Mouse (Mus musculus): ENCODE measurements around the gene Shb. TPM values are rescaled to one million over a fixed set of nuclear protein-coding genes. Genes with fewer than 3 reads are reported as not detected.

Shb gene
- total and polyA plus RNA-seq, 2 experiments from 2014 or later = 7.4 to 54.8 TPM

DNA sequence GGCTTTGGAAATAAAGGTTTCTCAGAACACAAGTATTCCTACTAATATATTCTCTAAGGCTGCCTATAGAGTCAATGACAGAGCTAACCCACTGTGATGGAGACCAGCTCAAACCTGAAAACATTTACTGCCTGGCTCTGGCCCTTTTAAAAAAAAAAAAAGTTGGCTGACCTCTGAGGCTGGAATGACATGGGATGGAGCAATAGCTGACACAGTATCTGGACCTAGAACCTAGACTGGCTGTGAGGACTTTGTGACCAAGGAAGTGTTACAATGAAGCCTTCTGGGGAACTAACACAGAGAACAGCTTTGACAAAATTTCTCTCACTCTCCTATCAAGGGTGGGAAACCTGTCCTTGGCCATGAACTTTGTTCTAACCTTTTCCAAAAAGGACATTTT lies 9.3 kb downstream of the Shb start:
- no peaks in the 10 kb centered on the region for H3K9me3 ChIP-seq (replicated peaks; ENCODE audit: control insufficient read depth, low read length)
- no peak overlapping the region for H3K4me2 ChIP-seq (ENCODE audit: low read depth, low read length)
- H3K27me3 ChIP-seq (ENCODE audit: control insufficient read depth, insufficient read depth, low read length) = no peaks in the 10 kb centered on the region
- no peak for TF ChIP-seq EP300 (IDR thresholded peaks at IDR 0.05; ENCODE audit: low read depth)
- no peak for TF ChIP-seq CTCF (IDR thresholded peaks at IDR 0.05; ENCODE audit: low read depth)
- H3K4me1 ChIP-seq (ENCODE audit: control insufficient read depth, insufficient read depth) = peaks cover 54% of the 10 kb centered on the region
- DNase-seq (ENCODE audit: low spot score) (no peak), ATAC-seq (ENCODE audit: insufficient read depth, low read depth) (no peak)
- H3K4me3 ChIP-seq (ENCODE audit: low read depth, low read length) = no peak overlapping the region
- no peak overlapping the region for H3K9ac ChIP-seq (replicated peaks; ENCODE audit: low read depth, low read length)
- 0 out of 2 replicates have a peak, but pooled peaks cover 4% of the 10 kb centered on the region for H3K36me3 ChIP-seq (replicated peaks; ENCODE audit: control insufficient read depth, insufficient read depth, low read length)
- no peak overlapping the region for H3K27ac ChIP-seq (ENCODE audit: low read depth)

DNA sequence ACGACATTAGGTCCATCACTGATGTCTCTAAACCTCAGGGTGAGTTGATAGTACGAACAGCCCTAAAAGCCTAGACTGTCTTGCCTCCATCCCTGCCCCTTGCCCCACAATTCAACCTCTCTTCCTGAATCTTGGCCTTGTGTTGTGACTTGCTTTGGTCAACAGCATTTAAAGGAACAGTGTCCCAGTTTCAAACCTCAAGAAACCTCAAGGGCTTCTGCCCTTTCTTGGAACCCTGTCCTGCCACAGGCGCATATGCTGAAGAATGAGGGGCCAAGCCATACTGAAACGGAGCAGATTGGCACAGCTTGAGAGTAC lies 9.7 kb downstream of the Shb start:
- Histone ChIP-seq H3K9ac (replicated peaks; ENCODE audit: low read depth, low read length) (no peak overlapping the region), H3K4me3 (ENCODE audit: low read depth, low read length) (no peak overlapping the region), H3K27ac (ENCODE audit: low read depth) (no peak overlapping the region), H3K9me3 (replicated peaks; ENCODE audit: control insufficient read depth, low read length) (no peaks in the 10 kb centered on the region), H3K36me3 (replicated peaks; ENCODE audit: control insufficient read depth, insufficient read depth, low read length) (0 out of 2 replicates have a peak, but pooled peaks cover 4% of the 10 kb centered on the region), H3K4me1 (ENCODE audit: control insufficient read depth, insufficient read depth) (peaks cover 55% of the 10 kb centered on the region), H3K4me2 (ENCODE audit: low read depth, low read length) (no peak overlapping the region), H3K27me3 (ENCODE audit: control insufficient read depth, insufficient read depth, low read length) (no peaks in the 10 kb centered on the region)
- 81% methylated on average over 4 of the region's 4 CpGs for WGBS
- TF ChIP-seq CTCF (IDR thresholded peaks at IDR 0.05; ENCODE audit: low read depth) = no peak
- no peak for TF ChIP-seq EP300 (IDR thresholded peaks at IDR 0.05; ENCODE audit: low read depth)
- DNase-seq (ENCODE audit: low spot score) (no peak), ATAC-seq (ENCODE audit: insufficient read depth, low read depth) (no peak)

DNA sequence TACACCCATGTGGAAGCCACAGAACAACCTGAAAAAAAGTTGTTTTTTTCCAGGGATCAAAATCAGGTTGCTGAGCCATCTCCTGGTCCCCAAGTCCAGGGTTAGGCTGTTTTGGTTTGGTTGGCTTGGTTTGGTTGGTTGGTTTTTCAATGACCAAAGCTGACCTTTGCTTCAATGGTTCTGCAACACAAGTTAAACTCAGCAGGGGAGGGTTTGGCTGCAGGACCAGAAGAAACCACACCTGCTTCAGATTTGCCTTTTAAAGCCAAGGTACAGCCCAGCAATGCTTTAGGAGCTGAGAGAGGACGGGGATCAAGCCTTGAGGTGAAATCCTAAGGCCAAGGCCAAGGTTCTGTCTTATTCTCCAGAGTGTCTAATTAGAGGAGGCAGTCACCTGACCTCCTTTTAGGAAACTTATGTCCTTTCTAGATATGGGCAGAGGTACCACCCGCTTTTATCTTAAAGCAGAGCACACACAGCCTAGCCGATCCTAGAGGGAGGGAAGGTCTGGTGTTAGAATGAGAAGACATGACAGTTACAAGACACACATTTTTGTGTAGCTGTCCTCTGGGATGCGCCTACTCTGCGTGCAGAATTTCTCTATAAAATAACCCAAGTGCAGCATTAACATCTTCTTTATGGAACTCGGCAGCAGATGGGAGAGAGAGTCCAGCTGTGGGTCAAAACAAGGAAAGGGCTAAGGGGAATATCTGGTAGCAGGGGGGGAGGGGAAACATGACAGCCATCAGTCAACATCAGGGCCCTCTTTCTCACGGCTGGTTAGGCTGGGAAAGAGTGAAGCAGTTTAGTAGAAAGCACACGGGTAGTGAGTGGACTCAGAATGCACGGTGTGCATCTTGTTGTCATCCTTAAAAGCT lies 10.3 kb downstream of the Shb start:
- no peak overlapping the region for H3K4me2 ChIP-seq (ENCODE audit: low read depth, low read length)
- ATAC-seq (ENCODE audit: insufficient read depth, low read depth) (no peak), DNase-seq (ENCODE audit: low spot score) (no peak)
- no peaks in the 10 kb centered on the region for H3K27me3 ChIP-seq (ENCODE audit: control insufficient read depth, insufficient read depth, low read length)
- TF ChIP-seq CTCF (IDR thresholded peaks at IDR 0.05; ENCODE audit: low read depth) = no peak
- no peak for TF ChIP-seq EP300 (IDR thresholded peaks at IDR 0.05; ENCODE audit: low read depth)
- 0 out of 2 replicates have a peak, but pooled peaks cover 4% of the 10 kb centered on the region for H3K36me3 ChIP-seq (replicated peaks; ENCODE audit: control insufficient read depth, insufficient read depth, low read length)
- peaks cover 55% of the 10 kb centered on the region for H3K4me1 ChIP-seq (ENCODE audit: control insufficient read depth, insufficient read depth)
- no peaks in the 10 kb centered on the region for H3K9me3 ChIP-seq (replicated peaks; ENCODE audit: control insufficient read depth, low read length)
- no peak overlapping the region for H3K4me3 ChIP-seq (ENCODE audit: low read depth, low read length)
- no peak overlapping the region for H3K27ac ChIP-seq (ENCODE audit: low read depth)
- 51% methylated on average over 9 of the region's 9 CpGs for WGBS
- no peak overlapping the region for H3K9ac ChIP-seq (replicated peaks; ENCODE audit: low read depth, low read length)

DNA sequence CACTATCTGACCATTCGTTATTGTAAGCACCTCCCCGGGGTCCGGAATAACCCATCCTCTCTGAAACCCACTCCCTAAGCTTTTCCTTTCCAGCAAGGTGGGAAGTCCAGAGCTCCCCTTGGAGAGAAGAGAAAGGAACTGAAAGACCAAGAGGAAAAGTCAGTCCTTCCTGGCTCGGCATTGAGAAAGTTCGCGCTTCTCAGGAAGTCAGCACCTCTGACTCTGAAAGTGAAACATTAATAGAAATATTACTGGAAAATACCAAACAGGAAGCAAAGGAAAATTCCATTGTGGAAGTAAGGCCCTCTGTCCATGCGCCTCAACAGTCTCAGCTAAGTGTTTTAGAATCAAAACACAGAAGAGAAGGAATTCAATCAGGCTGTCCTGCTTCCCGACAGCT lies 11.9 kb downstream of the Shb start:
- Histone ChIP-seq H3K4me2 (ENCODE audit: low read depth, low read length) (no peak overlapping the region), H3K27me3 (ENCODE audit: control insufficient read depth, insufficient read depth, low read length) (no peaks in the 10 kb centered on the region), H3K4me1 (ENCODE audit: control insufficient read depth, insufficient read depth) (peaks cover 60% of the 10 kb centered on the region), H3K36me3 (replicated peaks; ENCODE audit: control insufficient read depth, insufficient read depth, low read length) (0 out of 2 replicates have a peak, but pooled peaks cover 4% of the 10 kb centered on the region), H3K27ac (ENCODE audit: low read depth) (peak overlapping the region; percentile 49), H3K4me3 (ENCODE audit: low read depth, low read length) (no peak overlapping the region), H3K9me3 (replicated peaks; ENCODE audit: control insufficient read depth, low read length) (no peaks in the 10 kb centered on the region), H3K9ac (replicated peaks; ENCODE audit: low read depth, low read length) (no peak overlapping the region)
- WGBS = 41% methylated on average over 8 of the region's 8 CpGs
- ATAC-seq (ENCODE audit: insufficient read depth, low read depth) = no peak
- DNase-seq (ENCODE audit: low spot score) = no peak
- TF ChIP-seq EP300 (IDR thresholded peaks at IDR 0.05; ENCODE audit: low read depth) (no peak), CTCF (IDR thresholded peaks at IDR 0.05; ENCODE audit: low read depth) (no peak)

- Histone ChIP-seq H3K36me3 (replicated peaks; ENCODE audit: control insufficient read depth, insufficient read depth, low read length) (no peaks in the 10 kb centered on the region), H3K9me3 (replicated peaks; ENCODE audit: control insufficient read depth, low read length) (no peaks in the 10 kb centered on the region), H3K4me3 (ENCODE audit: low read depth, low read length) (no peak overlapping the region), H3K27me3 (ENCODE audit: control insufficient read depth, insufficient read depth, low read length) (no peaks in the 10 kb centered on the region), H3K27ac (ENCODE audit: low read depth) (no peak overlapping the region), H3K4me1 (ENCODE audit: control insufficient read depth, insufficient read depth) (peaks cover 77% of the 10 kb centered on the region), H3K4me2 (ENCODE audit: low read depth, low read length) (no peak overlapping the region), H3K9ac (replicated peaks; ENCODE audit: low read depth, low read length) (no peak overlapping the region)
- DNase-seq (ENCODE audit: low spot score) (no peak), ATAC-seq (ENCODE audit: insufficient read depth, low read depth) (no peak)
- WGBS = 38% methylated on average over 4 of the region's 4 CpGs
- no peak for TF ChIP-seq EP300 (IDR thresholded peaks at IDR 0.05; ENCODE audit: low read depth)
- no peak for TF ChIP-seq CTCF (IDR thresholded peaks at IDR 0.05; ENCODE audit: low read depth)
These were observed 14.9 kb downstream of the Shb start for GRCm38 (mm10) chr4:45517399-45517798.

GRCm38 (mm10) chr4:45515894-45516293 lies 16.4 kb downstream of the Shb start:
- ATAC-seq (ENCODE audit: insufficient read depth, low read depth) = no peak
- DNase-seq (ENCODE audit: low spot score) = no peak
- TF ChIP-seq EP300 (IDR thresholded peaks at IDR 0.05; ENCODE audit: low read depth) = no peak
- no peak overlapping the region for H3K4me2 ChIP-seq (ENCODE audit: low read depth, low read length)
- H3K27me3 ChIP-seq (ENCODE audit: control insufficient read depth, insufficient read depth, low read length) = no peaks in the 10 kb centered on the region
- whole genome bisulfite sequencing = 26% methylated on average over 4 of the region's 4 CpGs
- no peak overlapping the region for H3K4me3 ChIP-seq (ENCODE audit: low read depth, low read length)
- H3K36me3 ChIP-seq (replicated peaks; ENCODE audit: control insufficient read depth, insufficient read depth, low read length) = no peaks in the 10 kb centered on the region
- peak overlapping the region; percentile 33; the same call in 1 of the 2 replicates for H3K27ac ChIP-seq (ENCODE audit: low read depth)
- no peak overlapping the region for H3K9ac ChIP-seq (replicated peaks; ENCODE audit: low read depth, low read length)
- H3K4me1 ChIP-seq (ENCODE audit: control insufficient read depth, insufficient read depth) = peaks cover 69% of the 10 kb centered on the region
- H3K9me3 ChIP-seq (replicated peaks; ENCODE audit: control insufficient read depth, low read length) = no peaks in the 10 kb centered on the region

Measured in heart, postnatal 0 days (tissue).